Mouse (Mus musculus) 3134 (cell line): ENCODE measurements around the gene Cyp2c37.
"Not testable (repeated sequence)": the region's sequence is repeated elsewhere in the genome, so short reads cannot be mapped to it uniquely, and the experiment has no call there.

Experiments used
- DNase-seq: peaks from one replicate; pipeline ENCODE4 v3.0.0-alpha.2; 2011; ENCODE audit warnings: low spot score; ENCODE audit not compliant: insufficient read length; ENCODE audit errors: extremely low read depth

Cyp2c37 gene

GRCm38 (mm10) chr19:39992140-39992539, at the start of gene Cyp2c37:
Cyp2c37 (plus strand) TSS chr19:39992424.
- DNase-seq: not testable (repeated sequence)

GRCm38 (mm10) chr19:39960861-39961260, 31.4 kb upstream of the Cyp2c37 start:
- DNase-seq: not testable (repeated sequence)

GRCm38 (mm10) chr19:39971096-39971495, 21.1 kb upstream of the Cyp2c37 start:
- DNase-seq: not testable (repeated sequence)

GRCm38 (mm10) chr19:39989471-39989870, 2.8 kb upstream of the Cyp2c37 start:
- no peak for DNase-seq
